Mouse (Mus musculus) ES-E14 (cell line): ENCODE results near the gene Scoc.

ENCODE experiments used
- HCFC1 ChIP-seq: IDR thresholded peaks from 2 replicates; pipeline ENCODE4 v1.6.1; 2012; ENCODE audit warnings: low read length, inconsistent platforms, borderline replicate concordance; ENCODE audit not compliant: insufficient read depth
- MAFK ChIP-seq: IDR thresholded peaks from 2 replicates; pipeline ENCODE4 v1.6.1; 2014; ENCODE audit warnings: mild to moderate bottlenecking, low read depth, low read length, inconsistent platforms; ENCODE audit not compliant: insufficient read depth
- ZC3H11A ChIP-seq: IDR thresholded peaks from 2 replicates; pipeline ENCODE4 v1.6.1; 2012; ENCODE audit warnings: low read depth, mild to moderate bottlenecking, inconsistent platforms, low read length, borderline replicate concordance
- ZNF384 ChIP-seq: IDR thresholded peaks from 2 replicates; pipeline ENCODE4 v1.6.1; 2012; ENCODE audit warnings: low read depth, low read length, inconsistent platforms

DNA sequence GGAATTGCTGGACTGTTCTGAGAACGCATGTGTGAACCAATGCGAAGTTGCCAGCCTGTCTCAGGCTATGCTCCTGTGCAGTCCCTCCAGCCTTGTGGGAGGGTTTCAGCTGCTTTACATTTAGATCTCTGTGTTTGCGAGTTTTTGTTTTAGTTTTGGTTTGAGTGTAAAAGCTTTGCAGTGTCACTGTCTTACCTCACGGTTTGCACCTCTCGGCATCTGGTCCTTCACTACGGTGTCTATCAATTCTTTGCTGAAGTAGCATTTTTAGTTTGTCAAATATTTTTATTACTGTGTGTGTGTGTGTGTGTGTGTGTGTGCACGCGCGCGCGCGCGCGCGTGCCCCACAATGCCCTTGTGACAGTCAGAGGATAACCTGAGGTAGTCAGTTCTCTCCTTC is 41.3 kb downstream of the Scoc start:
- TF ChIP-seq HCFC1 (no peak), MAFK (no peak), ZC3H11A (no peak), ZNF384 (no peak)
